Mouse (Mus musculus): ENCODE data around the gene AU041133. TPM values are rescaled to one million over a fixed set of nuclear protein-coding genes. Genes with fewer than 3 reads are reported as not detected.

Gene AU041133
- polyA plus RNA-seq, 1 experiment from 2014 or later: 1.0 TPM

Other genes with a start within 250 kb of the AU041133 start
- 0.13 and 0.28 TPM in 2 replicates for gene Zfp781, start 197.5 kb upstream of the AU041133 start, polyA plus RNA-seq (2015; fragmentation: Nextera tagmentation; extraction: Ambion mirVana)
- 1.8 and 2.3 TPM in 2 replicates for gene Zfp873, start 79.9 kb upstream of the AU041133 start, polyA plus RNA-seq (2015; fragmentation: Nextera tagmentation; extraction: Ambion mirVana)
- gene BC024063, start 44.7 kb upstream of the AU041133 start, polyA plus RNA-seq (2015; fragmentation: Nextera tagmentation; extraction: Ambion mirVana): 0.60 TPM in 2 replicates
- 1.6 and 2.1 TPM in 2 replicates for gene Zfp938, start 113.3 kb downstream of the AU041133 start, polyA plus RNA-seq (2015; fragmentation: Nextera tagmentation; extraction: Ambion mirVana)
- not detected in 2 replicates for gene 4932415D10Rik, start 188.6 kb downstream of the AU041133 start, polyA plus RNA-seq (2015; fragmentation: Nextera tagmentation; extraction: Ambion mirVana)
- gene Gm4924, start 226.2 kb downstream of the AU041133 start, polyA plus RNA-seq (2015; fragmentation: Nextera tagmentation; extraction: Ambion mirVana): 0.82 and 1.3 TPM in 2 replicates